Mouse (Mus musculus) heart, adult 2 months (tissue): ENCODE measurements around the gene Ltbr. TPM values are rescaled to one million over a fixed set of nuclear protein-coding genes. Genes with fewer than 3 reads are reported as not detected.

Experiments
- DNase-seq, 2 experiments: peaks; one replicate each; pipeline ENCODE4 v3.0.0; 2021
- H3K27ac ChIP-seq: fragments of 200-600 bp; 2 replicates; pipeline ENCODE4 v1.8.1; 2022
- H3K27me3 ChIP-seq: fragments of 200-500 bp; 2 replicates; pipeline ENCODE4 v1.6.1; 2012; ENCODE audit warnings: mild to moderate bottlenecking, low read length, inconsistent platforms, mixed read lengths; ENCODE audit not compliant: control insufficient read depth, insufficient read depth
- H3K36me3 ChIP-seq: fragments of 200-500 bp; 2 replicates; pipeline ENCODE4 v1.6.1; 2012; ENCODE audit warnings: low read length, inconsistent platforms; ENCODE audit not compliant: control insufficient read depth, insufficient read depth
- H3K4me1 ChIP-seq: fragments of 200-500 bp; 2 replicates; pipeline ENCODE4 v1.6.1; 2011; ENCODE audit warnings: low read length; ENCODE audit not compliant: control insufficient read depth, insufficient read depth
- H3K4me3 ChIP-seq: fragments of 200-600 bp; 2 replicates; pipeline ENCODE4 v1.8.1; 2022
- H3K79me2 ChIP-seq: fragments of 200-500 bp; replicated peaks from 2 replicates; pipeline ENCODE4 v1.6.1; 2012; ENCODE audit warnings: mild to moderate bottlenecking, inconsistent platforms, low read length, moderate library complexity, mixed read lengths; ENCODE audit not compliant: control insufficient read depth, insufficient read depth
- H3K9ac ChIP-seq: fragments of 200-500 bp; 2 replicates; pipeline ENCODE4 v1.6.1; 2012; ENCODE audit warnings: low read depth, mild to moderate bottlenecking, control low read depth, inconsistent platforms, low read length, mixed read lengths
- CTCF ChIP-seq: fragments of 200-600 bp; IDR thresholded peaks from 2 replicates; pipeline ENCODE4 v1.8.1; 2022; ENCODE audit warnings: antibody characterized with exemption, mild to moderate bottlenecking, moderate library complexity
- EP300 ChIP-seq: fragments of 200-500 bp; IDR thresholded peaks from 2 replicates; pipeline ENCODE4 v1.6.1; 2011; ENCODE audit warnings: low read depth, low read length, control low read depth; ENCODE audit not compliant: insufficient read depth
- POLR2A ChIP-seq: fragments of 200-500 bp; IDR thresholded peaks from 2 replicates; pipeline ENCODE4 v1.6.1; 2011; ENCODE audit warnings: mild to moderate bottlenecking, low read depth, low read length, control low read depth; ENCODE audit not compliant: insufficient read depth
- WGBS: fragments of 180-500 bp; shearing (Covaris S2); methylation state at CpG from one replicate; pipeline ENCODE4 v1.1.7; 2018; 5-methylcytosine and 5-hydroxymethylcytosine counted together
- intact Hi-C: fragments of 180-260 bp; cut with DNase I; formaldehyde crosslinking; loops from one replicate; pipeline ENCODE4 v1.15.1; 2025
- long read RNA-seq: library from polyadenylated mRNA; stranded (forward); transcript quantifications from one replicate; pipeline ENCODE4 v2.0.0, GENCODE M21; 2021
- polyA plus RNA-seq: library from polyadenylated mRNA; depleted of rRNA; stranded (reverse); fragments of >200 nt; gene quantifications from 2 replicates; pipeline ENCODE4 v1.2.3, GENCODE M21; 2012; rRNA removed
- total RNA-seq, 2 experiments: library from RNA; stranded (reverse); gene quantifications; 2 replicates each; pipeline ENCODE4 v1.2.3; 2021

Gene Ltbr
- total RNA-seq (10 to 100 TPM; 28.2 to 28.8 TPM), polyA plus RNA-seq (34.8 and 36.5 TPM in 2 replicates)
- long read RNA-seq, transcript Ltbr-201 (10 exons, 2,107 nt), result major isoform, 10 of 13 reads
- long read RNA-seq, partial matches to known transcripts, result 3 of 13 reads
- long read RNA-seq, other reads (novel, unspliced or antisense), result 0 of 13 reads

- Histone ChIP-seq H3K4me1 (peaks cover 9% of the 10 kb centered on the region), H3K27me3 (no peaks in the 10 kb centered on the region), H3K9ac (peak within 1 kb of the TSS; percentile 87), H3K27ac (peak within 1 kb of the TSS; percentile 95), H3K36me3 (peaks cover 8% of the 10 kb centered on the region), H3K79me2 (no peaks in the 10 kb centered on the region), H3K4me3 (peak within 1 kb of the TSS; percentile 88)
- peak; percentile 53 for TF ChIP-seq POLR2A
- TF ChIP-seq EP300, result peak; percentile 58; the same call in 1 of the 2 replicates
- TF ChIP-seq CTCF, result peak; percentile 15; the same call in 1 of the 2 replicates
- intact Hi-C loops, result loop anchor here (1.0 kb wide), 3 partner anchors 15 to 41 kb away; no protein-coding TSS in a partner anchor
- under 1% methylated on average over 42 of the region's 46 CpGs for WGBS
- peak; percentile 93 to 95 for DNase-seq
These were observed at the start of gene Ltbr for GRCm38 (mm10) chr6:125313546-125314230. Gene Ltbr, minus strand, starts transcription at chr6:125313885.

- Histone ChIP-seq H3K9ac (no peak overlapping the region), H3K36me3 (no peaks in the 10 kb centered on the region), H3K4me1 (no peaks in the 10 kb centered on the region), H3K27me3 (no peaks in the 10 kb centered on the region), H3K79me2 (no peaks in the 10 kb centered on the region), H3K27ac (no peak overlapping the region), H3K4me3 (no peak overlapping the region)
- intact Hi-C loops, result loop anchor here (5.0 kb wide), 1 partner anchor 146 kb away; the partner anchor contains the start of gene Vamp1
- TF ChIP-seq EP300, result no peak
- no peak for TF ChIP-seq POLR2A
- no peak for TF ChIP-seq CTCF
- WGBS, result 56% methylated on average over 15 of the region's 15 CpGs
- no peak for DNase-seq
These were observed 49.3 kb upstream of the Ltbr start for GRCm38 (mm10) chr6:125363021-125363420.

DNA sequence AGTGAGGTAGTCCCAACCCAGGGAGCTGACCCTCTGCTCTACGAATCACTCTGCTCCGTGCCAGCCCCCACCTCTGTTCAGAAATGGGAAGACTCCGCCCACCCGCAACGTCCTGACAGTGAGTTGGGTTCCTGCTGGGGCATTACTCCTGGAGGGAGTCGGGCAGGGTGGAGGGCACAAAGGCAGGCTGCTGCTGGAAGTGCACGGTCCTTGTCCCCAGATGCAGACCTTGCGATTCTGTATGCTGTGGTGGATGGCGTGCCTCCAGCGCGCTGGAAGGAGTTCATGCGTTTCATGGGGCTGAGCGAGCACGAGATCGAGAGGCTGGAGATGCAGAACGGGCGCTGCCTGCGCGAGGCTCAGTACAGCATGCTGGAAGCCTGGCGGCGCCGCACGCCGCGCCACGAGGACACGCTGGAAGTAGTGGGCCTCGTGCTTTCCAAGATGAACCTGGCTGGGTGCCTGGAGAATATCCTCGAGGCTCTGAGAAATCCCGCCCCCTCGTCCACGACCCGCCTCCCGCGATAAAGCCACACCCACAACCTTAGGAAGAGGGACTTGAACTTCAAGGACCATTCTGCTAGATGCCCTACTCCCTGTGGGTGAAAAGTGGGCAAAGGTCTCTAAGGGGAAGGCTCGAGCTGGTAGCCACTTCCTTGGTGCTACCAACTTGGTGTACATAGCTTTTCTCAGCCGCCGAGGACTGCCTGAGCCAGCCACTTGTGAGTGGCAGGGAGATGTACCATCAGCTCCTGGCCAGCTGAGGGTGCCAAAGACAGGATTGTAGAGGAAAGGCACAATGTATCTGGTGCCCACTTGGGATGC is 48.0 kb upstream of the Ltbr start:
- H3K4me3 ChIP-seq, result no peak overlapping the region
- TF ChIP-seq POLR2A, result no peak
- TF ChIP-seq CTCF, result peak; percentile 44
- H3K36me3 ChIP-seq, result no peaks in the 10 kb centered on the region
- H3K27ac ChIP-seq, result no peak overlapping the region
- 53% methylated on average over 38 of the region's 38 CpGs for WGBS
- no peaks in the 10 kb centered on the region for H3K27me3 ChIP-seq
- DNase-seq, result no peak
- 0 out of 2 replicates have a peak, but pooled peaks cover under 1% of the 10 kb centered on the region for H3K4me1 ChIP-seq
- no peaks in the 10 kb centered on the region for H3K79me2 ChIP-seq
- no peak overlapping the region for H3K9ac ChIP-seq
- intact Hi-C loops, result loop anchor here (5.0 kb wide), 1 partner anchor 144 kb away; the partner anchor contains the start of gene Vamp1

DNA sequence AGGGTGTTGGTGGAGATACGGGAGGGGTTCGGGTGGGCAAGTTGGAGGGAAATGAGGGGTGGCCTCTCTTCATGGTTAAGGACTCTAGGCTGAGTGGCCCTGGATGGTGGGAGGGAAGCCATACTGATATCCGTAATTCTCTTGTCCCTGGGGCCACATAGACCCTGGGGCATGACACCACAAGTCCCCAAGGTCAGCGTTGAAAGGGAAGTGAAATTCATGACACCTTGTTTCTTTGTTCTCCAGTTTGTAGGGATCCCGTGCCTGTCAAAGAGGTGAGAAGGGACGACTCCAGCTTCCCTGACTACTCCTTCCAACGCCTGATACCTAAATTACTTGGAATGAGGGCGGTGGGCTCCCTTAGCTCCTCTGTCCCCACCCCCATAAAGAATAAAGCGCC is 47.2 kb upstream of the Ltbr start:
- TF ChIP-seq CTCF (no peak), EP300 (no peak), POLR2A (no peak)
- intact Hi-C loops, result loop anchor here (5.0 kb wide), 1 partner anchor 144 kb away; the partner anchor contains the start of gene Vamp1
- no peak overlapping the region for H3K4me3 ChIP-seq
- H3K27ac ChIP-seq, result no peak overlapping the region
- 89% methylated on average over 9 of the region's 9 CpGs for WGBS
- no peaks in the 10 kb centered on the region for H3K79me2 ChIP-seq
- H3K4me1 ChIP-seq, result peaks cover 3% of the 10 kb centered on the region
- no peak for DNase-seq
- H3K9ac ChIP-seq, result no peak overlapping the region
- no peaks in the 10 kb centered on the region for H3K27me3 ChIP-seq
- H3K36me3 ChIP-seq, result no peaks in the 10 kb centered on the region

DNA sequence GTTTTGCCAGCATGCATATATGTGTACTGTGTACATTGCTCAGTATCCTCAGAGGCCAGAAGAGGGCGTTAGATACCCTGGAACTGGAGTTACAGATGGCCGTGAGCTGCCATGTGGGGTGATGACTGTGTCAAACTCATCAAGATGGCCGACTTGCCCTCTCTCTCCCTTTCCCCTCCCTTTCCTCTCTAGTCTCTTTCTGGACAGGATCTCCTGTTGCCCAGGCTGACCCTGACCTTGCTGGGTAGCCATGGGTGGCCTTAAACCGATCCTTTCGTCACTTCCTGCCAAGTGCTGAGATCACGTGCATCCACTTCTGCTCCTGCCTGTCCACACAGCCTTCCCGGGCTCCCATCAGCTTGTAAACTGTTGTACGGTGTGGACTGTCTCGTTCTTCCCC is 46.3 kb upstream of the Ltbr start:
- Histone ChIP-seq H3K4me1 (peaks cover 11% of the 10 kb centered on the region), H3K27me3 (no peaks in the 10 kb centered on the region), H3K9ac (no peak overlapping the region), H3K36me3 (no peaks in the 10 kb centered on the region), H3K27ac (no peak overlapping the region), H3K79me2 (no peaks in the 10 kb centered on the region), H3K4me3 (no peak overlapping the region)
- DNase-seq, result no peak
- 49% methylated on average over 9 of the region's 9 CpGs for WGBS
- intact Hi-C loops, result loop anchor here (5.0 kb wide), 1 partner anchor 143 kb away; the partner anchor contains the start of gene Vamp1
- TF ChIP-seq POLR2A, result no peak
- no peak for TF ChIP-seq EP300
- TF ChIP-seq CTCF, result peak; percentile 35
